Mouse (Mus musculus): ENCODE data around the gene Nek11. TPM values are rescaled to one million over a fixed set of nuclear protein-coding genes. Genes with fewer than 3 reads are reported as not detected.

Gene Nek11
- polyA plus RNA-seq (2014; fragmentation: Illumina TruSeq; extraction: RNeasy Lipid Tissue Mini Kit (QIAGEN cat#74804); ENCODE audit: low read depth, low replicate concordance), result 1.6 TPM

GRCm38 (mm10) chr9:105395218-105395627 is at the start of gene Nek11, which contains the start of gene Aste1:
TSS of gene Nek11 (minus strand) at chr9:105395524.
TSS of gene Aste1 (plus strand) at chr9:105395392.

GRCm38 (mm10) chr9:105144992-105145391 is 250.3 kb downstream of the Nek11 start, which contains the start of gene 1700080E11Rik:
TSS of gene 1700080E11Rik (minus strand) at chr9:105145092.

DNA sequence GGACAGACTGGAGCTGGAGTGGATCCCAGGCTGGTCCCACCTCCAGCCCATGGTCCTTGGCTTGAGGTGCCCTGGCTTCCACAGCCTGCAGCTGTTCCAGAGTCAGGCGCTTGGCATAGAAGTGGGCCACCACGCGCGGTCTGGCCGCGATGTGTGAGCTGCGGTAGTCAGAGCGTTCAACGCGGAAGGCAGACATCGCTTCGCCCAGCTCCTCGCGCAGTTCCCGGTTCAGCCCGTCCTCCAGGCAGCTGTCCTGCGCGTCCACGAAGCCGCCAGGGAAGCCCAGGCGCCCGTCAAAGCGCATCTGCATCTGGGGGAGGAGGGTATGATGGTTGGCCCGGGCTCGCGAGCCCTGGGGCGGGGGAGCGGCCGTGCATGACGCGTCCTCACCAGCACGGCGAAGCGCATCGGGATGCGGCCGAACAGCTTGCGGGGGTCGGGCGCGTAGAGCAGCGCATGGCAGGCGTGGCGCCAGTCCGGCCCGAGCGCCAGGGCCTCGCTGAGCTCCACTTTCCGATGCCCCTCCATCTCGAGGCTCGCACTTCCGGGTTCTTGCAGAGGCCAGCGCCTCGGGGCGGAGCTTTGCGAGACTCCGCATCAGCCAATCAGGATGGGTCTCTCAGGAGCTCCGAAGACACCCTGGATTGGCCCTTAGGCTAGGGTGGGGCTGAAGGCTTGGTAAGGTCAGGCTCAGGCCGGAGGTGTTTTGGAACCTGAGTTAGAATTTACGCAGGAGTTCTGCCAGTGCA is 263.9 kb downstream of the Nek11 start, which contains the start of gene Nudt16:
Nudt16 (minus strand) TSS at position 572 of the 749 bp plus-strand sequence.

Other genes with a start within 250 kb of the Nek11 start
- 9.5 TPM for gene Aste1, start 132 bp downstream of the Nek11 start, polyA plus RNA-seq (2014; fragmentation: Illumina TruSeq; extraction: RNeasy Lipid Tissue Mini Kit (QIAGEN cat#74804); ENCODE audit: low read depth, low replicate concordance)
- gene Atp2c1, start 131.8 kb upstream of the Nek11 start, polyA plus RNA-seq (2014; fragmentation: Illumina TruSeq; extraction: RNeasy Lipid Tissue Mini Kit (QIAGEN cat#74804); ENCODE audit: low read depth, low replicate concordance), result 37.8 TPM
- gene Pik3r4, start 247.5 kb upstream of the Nek11 start, polyA plus RNA-seq (2014; fragmentation: Illumina TruSeq; extraction: RNeasy Lipid Tissue Mini Kit (QIAGEN cat#74804); ENCODE audit: low read depth, low replicate concordance), result 22.1 TPM

Measured in adipose tissue, adult 10 weeks (tissue).